Mouse (Mus musculus): ENCODE measurements around the gene Dph5.

Gene Dph5

GRCm38 (mm10) chr3:115957223-115957622 is 69.6 kb downstream of the Dph5 start:
- no peak for DNase-seq

- no peak for DNase-seq
Measured at GRCm38 (mm10) chr3:115961311-115962027, 73.8 kb downstream of the Dph5 start.

GRCm38 (mm10) chr3:115962028-115962415 is 74.4 kb downstream of the Dph5 start:
- no peak for DNase-seq

GRCm38 (mm10) chr3:115963597-115963996 is 76.0 kb downstream of the Dph5 start:
- DNase-seq = no peak

GRCm38 (mm10) chr3:115964071-115964470 is 76.4 kb downstream of the Dph5 start:
- no peak for DNase-seq

GRCm38 (mm10) chr3:115968745-115969530 is 81.3 kb downstream of the Dph5 start:
- no peak for DNase-seq

- no peak for DNase-seq
Measured at GRCm38 (mm10) chr3:115971045-115971785, 83.6 kb downstream of the Dph5 start.

GRCm38 (mm10) chr3:115971891-115972646 is 84.4 kb downstream of the Dph5 start:
- DNase-seq = no peak

- DNase-seq = no peak
Measured at GRCm38 (mm10) chr3:115974228-115974627, 86.6 kb downstream of the Dph5 start.

GRCm38 (mm10) chr3:115974995-115975394 is 87.4 kb downstream of the Dph5 start:
- DNase-seq = no peak

- no peak for DNase-seq
Measured at GRCm38 (mm10) chr3:115979000-115979399, 91.4 kb downstream of the Dph5 start.

- no peak for DNase-seq
Measured at GRCm38 (mm10) chr3:115983217-115983616, 95.6 kb downstream of the Dph5 start.

Data from right cerebral cortex, postnatal 14 days (tissue).